Mouse (Mus musculus) c-Kit-positive CD71-negative TER-119-negative erythroid progenitor cells, embryonic 14.5 days (primary cell): Measurements from ENCODE around the gene Fgd6.
A peak's percentile ranks its signal among the peaks of the same experiment; 100 is the strongest.

Experiments
- DNase-seq: peaks from one replicate; pipeline ENCODE4 v3.0.0-alpha.2; 2013; ENCODE audit warnings: low read depth

The Fgd6 gene

DNA sequence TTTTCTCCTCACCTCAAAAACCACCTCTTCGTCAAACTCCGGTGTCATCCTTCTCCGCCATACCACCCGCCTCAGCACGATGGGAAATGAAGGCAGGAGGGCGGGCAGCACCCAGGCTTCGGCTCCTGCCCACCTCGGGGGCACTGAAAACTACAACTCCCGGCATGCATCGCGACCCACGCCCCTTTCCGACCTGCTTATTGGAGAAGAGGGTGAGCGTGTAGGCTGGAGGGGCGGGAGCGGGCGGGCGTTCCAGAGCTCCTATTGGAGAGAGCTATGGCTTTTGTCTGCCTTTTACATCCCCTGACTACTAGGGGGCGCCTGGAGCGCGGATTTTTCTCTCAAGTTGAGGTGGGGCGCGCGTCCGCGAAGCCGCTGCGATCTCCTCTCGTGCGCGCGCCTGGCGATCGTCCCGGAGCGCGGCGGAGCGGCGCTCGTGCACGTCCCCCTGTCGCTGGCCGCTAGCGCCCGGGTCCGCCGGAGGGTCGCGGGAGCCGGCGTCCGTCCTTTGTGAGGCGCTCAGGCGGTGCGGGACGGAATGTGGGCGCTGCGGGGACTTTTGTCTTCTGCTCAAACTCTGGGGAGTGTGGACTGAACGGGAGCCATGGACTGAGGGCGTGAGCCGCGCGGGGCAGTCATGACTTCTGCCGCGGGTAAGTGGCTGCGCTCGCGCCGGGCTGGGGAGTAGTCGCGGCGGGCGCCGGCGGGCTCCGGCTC is at the start of gene Fgd6, which contains the start of gene Vezt:
Fgd6 (plus strand) TSS at position 344 of the 717 bp plus-strand sequence.
Vezt (minus strand) TSS at position 160 of the 717 bp plus-strand sequence.
- DNase-seq: peak; percentile 99

GRCm38 (mm10) chr10:93994136-93994535 is 41.7 kb upstream of the Fgd6 start:
- DNase-seq: no peak

DNA sequence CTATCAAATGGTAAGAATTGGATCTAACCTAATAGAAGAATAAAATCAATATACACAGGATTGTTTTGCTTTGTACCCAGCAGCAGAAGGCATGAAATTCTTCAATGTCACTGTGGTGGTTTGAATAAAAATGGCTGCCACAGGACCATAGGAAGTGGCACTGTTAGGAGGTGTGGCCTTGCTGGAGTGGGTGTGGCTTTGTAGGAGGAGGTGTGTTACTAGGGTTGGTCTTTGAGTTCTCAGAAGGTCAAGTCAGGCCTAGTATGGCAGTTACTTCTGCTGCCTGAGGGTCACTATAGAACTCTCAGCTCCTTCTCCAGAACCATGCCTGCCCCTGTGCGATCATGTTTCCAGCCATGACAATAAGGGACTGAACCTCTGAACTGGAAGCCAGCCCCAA is 40.7 kb upstream of the Fgd6 start:
- no peak for DNase-seq

DNA sequence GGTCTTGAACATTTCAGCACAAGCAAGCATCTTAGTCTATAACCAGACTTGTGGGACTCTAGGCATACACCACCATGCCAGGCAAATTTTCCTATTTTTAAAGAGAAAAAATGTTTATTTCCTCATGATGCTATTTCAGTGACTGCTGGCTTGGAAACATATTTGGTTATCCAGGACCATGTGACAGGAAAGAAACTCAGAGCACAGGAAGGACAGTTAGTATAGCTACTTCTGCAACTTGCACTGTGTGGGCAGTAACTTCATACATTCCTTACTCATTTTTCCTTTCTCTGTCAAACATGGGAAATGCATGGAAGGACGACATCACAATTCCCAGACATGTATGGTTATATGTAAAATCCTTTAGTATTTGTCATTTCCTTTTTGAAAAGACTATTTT is 36.4 kb upstream of the Fgd6 start:
- no peak for DNase-seq

DNA sequence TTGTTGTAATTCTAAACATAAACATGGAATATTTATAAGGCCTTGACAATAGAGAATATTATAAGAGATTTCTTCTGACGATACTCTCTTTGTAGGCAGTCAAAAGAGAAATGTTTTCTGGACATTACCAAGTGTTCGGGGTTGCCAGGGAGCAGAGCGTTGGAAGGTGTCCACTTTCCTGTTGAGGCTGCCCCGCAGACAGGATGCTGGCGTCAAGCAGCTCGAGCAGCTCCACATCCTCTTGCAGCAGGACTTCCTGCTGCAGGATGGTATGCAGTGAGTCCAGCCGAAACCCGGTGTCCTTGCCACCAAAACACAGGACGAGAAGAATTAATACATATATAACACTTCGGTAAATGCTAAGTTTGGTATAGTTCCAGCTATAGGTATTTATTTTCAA is 35.6 kb upstream of the Fgd6 start:
- DNase-seq: no peak

DNA sequence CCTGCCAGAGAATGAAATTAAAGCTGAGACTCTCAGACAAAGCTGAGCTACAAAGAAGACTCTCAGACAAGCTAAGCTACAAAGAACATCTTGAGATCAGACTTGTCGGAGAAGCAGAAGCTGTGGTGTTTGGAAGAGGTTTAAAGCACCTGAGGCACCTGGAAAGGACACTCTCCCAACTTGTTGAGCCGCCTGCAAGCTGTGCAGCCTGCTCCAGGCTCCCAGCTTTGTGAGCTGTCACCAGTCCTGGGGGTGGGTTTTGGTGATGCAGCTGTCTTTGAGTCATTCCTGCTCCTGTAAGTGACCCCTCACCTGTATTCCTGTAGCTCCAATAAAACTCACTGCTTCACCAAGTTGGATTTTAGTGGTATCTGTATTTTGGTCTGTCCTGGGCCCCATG is 27.4 kb upstream of the Fgd6 start:
- DNase-seq: no peak

GRCm38 (mm10) chr10:94009991-94010679 is 25.7 kb upstream of the Fgd6 start:
- DNase-seq: no peak

DNA sequence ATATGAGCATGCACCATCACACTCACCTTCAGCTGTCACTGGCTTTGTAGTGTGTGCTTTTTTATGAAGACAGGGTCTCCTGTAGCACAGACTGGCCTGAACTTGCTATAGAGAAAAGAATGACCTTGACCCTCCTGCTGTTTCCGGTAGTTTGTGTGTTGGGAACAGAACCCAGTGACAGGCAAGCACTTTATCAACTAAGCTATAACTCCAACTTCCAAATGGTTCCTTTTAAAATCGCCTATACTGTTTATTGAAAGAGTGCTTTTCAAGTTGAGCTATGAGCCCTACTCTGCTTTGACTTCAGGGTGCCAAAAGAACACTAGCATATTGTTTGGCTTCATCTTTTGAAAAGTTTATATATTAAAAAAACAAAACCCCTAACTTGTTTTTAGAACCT is 24.8 kb upstream of the Fgd6 start:
- DNase-seq: no peak

- peak; percentile 68 for DNase-seq
These were observed 22.6 kb upstream of the Fgd6 start for GRCm38 (mm10) chr10:94013196-94013595.

GRCm38 (mm10) chr10:94014200-94014599 is 21.6 kb upstream of the Fgd6 start:
- no peak for DNase-seq

DNA sequence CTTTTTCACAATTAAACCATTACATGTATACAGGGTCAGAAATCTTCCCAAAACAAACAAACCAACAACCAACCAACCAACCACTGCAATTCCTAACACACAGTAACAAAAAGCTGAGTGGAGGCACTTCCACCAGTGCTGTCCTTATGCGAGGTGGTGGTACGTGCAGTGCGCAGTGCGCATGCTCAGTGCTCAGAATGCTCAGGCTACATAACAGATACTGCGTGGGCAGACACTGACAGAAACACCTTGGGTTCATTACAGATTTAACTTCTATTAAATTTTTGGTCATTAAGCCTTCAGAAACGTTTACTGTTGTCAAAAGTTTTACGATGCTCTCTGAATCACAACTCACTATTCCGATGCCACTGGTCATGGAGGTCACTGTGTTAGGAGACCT is 18.3 kb upstream of the Fgd6 start:
- no peak for DNase-seq

DNA sequence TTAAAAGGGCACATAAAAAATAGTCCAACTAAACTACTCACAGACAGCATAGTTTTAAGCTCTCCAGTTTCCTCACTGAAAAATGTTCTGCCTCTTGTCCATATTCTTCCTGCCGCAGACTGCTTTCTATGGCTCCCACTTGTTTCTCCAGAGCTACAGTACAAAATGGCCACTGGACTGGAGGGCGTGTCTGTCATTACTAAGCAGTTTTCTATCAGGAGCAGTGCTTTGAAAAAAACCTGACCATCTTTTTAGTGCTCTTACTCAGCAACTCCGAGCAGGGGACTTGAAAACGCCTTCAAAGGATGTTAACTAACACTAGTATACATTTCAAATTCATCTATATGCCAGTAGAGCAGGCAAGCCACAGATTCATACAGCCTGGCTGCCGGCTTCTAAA is 15.2 kb upstream of the Fgd6 start:
- peak; percentile 12 for DNase-seq

DNA sequence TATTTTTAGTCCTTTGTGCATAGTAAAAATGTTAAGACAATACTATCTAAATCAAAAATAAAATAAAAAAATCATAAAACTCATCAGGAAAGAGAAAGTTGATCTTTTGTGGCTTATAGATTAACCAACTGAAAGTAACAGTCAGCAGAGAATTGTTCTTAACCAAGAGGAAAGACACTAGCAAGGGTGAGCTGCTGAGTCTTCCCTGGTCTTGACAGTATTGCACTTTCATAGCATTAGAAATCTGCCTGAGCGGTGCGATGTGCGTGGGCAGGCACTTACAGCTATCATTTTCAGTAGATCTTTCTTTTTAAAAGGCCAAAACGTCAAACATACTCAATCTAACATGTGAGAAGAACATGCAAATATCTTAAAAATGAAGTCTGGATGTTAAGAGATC is 14.7 kb upstream of the Fgd6 start:
- no peak for DNase-seq

GRCm38 (mm10) chr10:94025079-94025478 is 10.7 kb upstream of the Fgd6 start:
- DNase-seq: no peak

DNA sequence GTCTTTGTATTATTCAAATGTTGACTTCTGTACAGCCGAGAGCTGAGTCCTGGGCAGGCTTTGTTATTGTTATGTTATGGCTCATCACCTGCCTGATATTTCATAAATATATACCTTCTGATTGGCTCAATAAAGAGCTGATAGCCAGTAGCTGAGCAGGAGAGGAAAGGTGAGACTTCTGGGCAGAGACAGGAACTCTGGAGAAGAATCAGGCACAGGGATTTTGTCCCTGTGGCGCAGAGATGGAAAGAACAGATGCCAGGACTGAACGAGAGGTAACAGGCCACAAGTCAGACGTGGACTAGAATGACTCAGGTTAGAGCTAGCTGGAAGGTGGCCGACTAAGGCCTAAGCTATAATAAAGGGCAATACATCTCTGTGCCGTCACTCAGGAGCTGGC is 7.3 kb upstream of the Fgd6 start:
- DNase-seq: no peak

DNA sequence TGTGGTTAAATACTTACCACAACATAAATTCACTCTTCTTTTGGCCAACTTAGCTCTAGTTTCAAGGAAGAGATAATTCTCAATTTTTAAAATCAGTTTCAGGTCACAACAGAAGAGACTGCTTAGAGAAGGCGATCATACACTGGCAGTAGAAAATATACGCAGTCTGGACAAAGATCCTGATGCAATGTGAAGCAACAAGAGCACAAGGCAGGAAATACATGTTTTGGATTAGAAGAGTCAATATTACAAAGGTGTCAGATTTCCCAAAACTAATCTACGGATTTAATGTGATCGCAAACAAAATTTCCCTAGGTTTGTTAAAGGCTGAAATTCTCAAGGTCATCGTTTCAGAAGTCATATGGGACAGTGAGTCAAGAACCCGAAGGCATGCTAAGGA is 4.6 kb upstream of the Fgd6 start:
- DNase-seq: no peak

- DNase-seq: no peak
These were observed 734 bp upstream of the Fgd6 start for GRCm38 (mm10) chr10:94034876-94035657.

DNA sequence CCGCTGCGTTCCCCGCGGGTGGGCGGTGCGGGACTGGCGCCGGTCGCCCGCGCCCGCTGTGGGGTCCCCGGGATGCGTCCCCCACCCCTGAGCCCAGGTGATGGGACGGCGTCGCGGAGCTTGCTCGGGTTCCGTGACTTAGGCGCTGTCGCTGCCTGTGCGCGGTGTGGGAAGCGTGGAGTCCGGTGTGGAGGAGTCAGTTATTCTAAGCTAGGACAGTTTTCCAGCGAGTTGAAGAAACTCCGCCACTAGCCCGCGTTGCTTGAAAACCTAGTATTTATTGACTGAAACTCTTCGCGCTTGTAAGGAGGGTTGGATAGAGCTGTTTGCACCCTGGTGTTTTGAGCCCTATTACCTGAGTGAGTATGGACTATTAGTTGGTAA is 566 bp downstream of the Fgd6 start:
- DNase-seq: no peak

- no peak for DNase-seq
These were observed 1.4 kb downstream of the Fgd6 start for GRCm38 (mm10) chr10:94037196-94037595.

DNA sequence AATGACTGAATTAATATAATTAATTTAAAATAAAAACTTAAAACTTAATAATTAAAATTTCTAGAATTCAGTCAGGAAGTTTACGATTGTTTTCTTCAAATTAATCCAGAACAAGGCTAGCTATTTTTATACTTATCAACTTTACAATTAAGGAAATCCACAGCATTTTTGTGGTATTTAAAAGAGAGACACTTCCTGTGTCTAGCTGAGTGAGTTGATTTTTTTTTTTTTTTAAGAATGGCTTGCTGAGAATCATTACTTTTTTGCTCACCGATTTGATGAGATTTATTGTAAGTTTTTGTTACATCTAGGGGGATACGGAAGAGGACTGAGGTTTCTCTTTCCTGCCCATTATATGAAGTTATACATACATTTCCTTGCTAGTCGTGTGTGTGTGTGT is 1.8 kb downstream of the Fgd6 start:
- no peak for DNase-seq

- no peak for DNase-seq
These were observed 2.8 kb downstream of the Fgd6 start for GRCm38 (mm10) chr10:94038366-94039260.

GRCm38 (mm10) chr10:94043908-94044307 is 8.1 kb downstream of the Fgd6 start:
- no peak for DNase-seq
